Mouse (Mus musculus) hindbrain, embryonic 14.5 days (tissue): ENCODE data around the gene Tmem202. TPM values are rescaled to one million over a fixed set of nuclear protein-coding genes. Genes with fewer than 3 reads are reported as not detected.
A peak's percentile ranks its signal among the peaks of the same experiment; 100 is the strongest.

Experiments
- ATAC-seq: fragments of 200-750 bp; cut with Nextera tagmentation; 2 replicates; pipeline ENCODE4 v1.8.0; 2017; ENCODE audit warnings: moderate number of reproducible peaks, mild to moderate bottlenecking, moderate TSS enrichment, moderate library complexity; ENCODE audit not compliant: low FRiP score
- DNase-seq: peaks from one replicate; pipeline ENCODE4 v3.0.0-alpha.2; 2015; ENCODE audit warnings: low spot score
- H3K27ac ChIP-seq: fragments of 300-500 bp; sonication (generic); 2 replicates; pipeline ENCODE4 v1.5.1; 2014; ENCODE audit warnings: mild to moderate bottlenecking, moderate library complexity
- H3K27me3 ChIP-seq: fragments of 300-500 bp; sonication (generic); 2 replicates; pipeline ENCODE4 v1.6.1; 2014; ENCODE audit warnings: mild to moderate bottlenecking, low read length, mixed read lengths; ENCODE audit not compliant: control insufficient read depth, insufficient read depth
- H3K36me3 ChIP-seq: fragments of 300-500 bp; sonication (generic); replicated peaks from 2 replicates; pipeline ENCODE4 v1.6.1; 2014; ENCODE audit not compliant: control insufficient read depth, insufficient read depth
- H3K4me1 ChIP-seq: fragments of 300-500 bp; sonication (generic); replicated peaks from 2 replicates; pipeline ENCODE4 v1.6.1; 2014; ENCODE audit warnings: antibody characterized with exemption, low read length, mixed read lengths; ENCODE audit not compliant: control insufficient read depth, insufficient read depth
- H3K4me2 ChIP-seq: fragments of 300-500 bp; sonication (generic); replicated peaks from 2 replicates; pipeline ENCODE4 v1.6.1; 2014; ENCODE audit warnings: mild to moderate bottlenecking, moderate library complexity
- H3K4me3 ChIP-seq: fragments of 300-500 bp; sonication (generic); replicated peaks from 2 replicates; pipeline ENCODE4 v1.5.1; 2014; ENCODE audit warnings: mild to moderate bottlenecking, low read length
- H3K9ac ChIP-seq: fragments of 300-500 bp; sonication (generic); 2 replicates; pipeline ENCODE4 v1.6.1; 2014
- H3K9me3 ChIP-seq: fragments of 300-500 bp; sonication (generic); 2 replicates; pipeline ENCODE4 v1.6.1; 2016; ENCODE audit warnings: low read length; ENCODE audit not compliant: control insufficient read depth
- WGBS: fragments of 180-500 bp; shearing (Covaris S2); extraction: QIAGEN DNeasy Blood & Tissue Kit; methylation state at CpG from one replicate; pipeline ENCODE4 v1.1.7; 2014; 5-methylcytosine and 5-hydroxymethylcytosine counted together
- polyA plus RNA-seq: library from polyadenylated mRNA; unstranded; fragments of >200 nt; fragmentation: Nextera tagmentation; extraction: Ambion mirVana; gene quantifications from 2 replicates; pipeline ENCODE4 v1.2.1, GENCODE M21; 2014

Gene Tmem202
- polyA plus RNA-seq, 1 experiment from 2014 or later = 0.96 TPM

DNA sequence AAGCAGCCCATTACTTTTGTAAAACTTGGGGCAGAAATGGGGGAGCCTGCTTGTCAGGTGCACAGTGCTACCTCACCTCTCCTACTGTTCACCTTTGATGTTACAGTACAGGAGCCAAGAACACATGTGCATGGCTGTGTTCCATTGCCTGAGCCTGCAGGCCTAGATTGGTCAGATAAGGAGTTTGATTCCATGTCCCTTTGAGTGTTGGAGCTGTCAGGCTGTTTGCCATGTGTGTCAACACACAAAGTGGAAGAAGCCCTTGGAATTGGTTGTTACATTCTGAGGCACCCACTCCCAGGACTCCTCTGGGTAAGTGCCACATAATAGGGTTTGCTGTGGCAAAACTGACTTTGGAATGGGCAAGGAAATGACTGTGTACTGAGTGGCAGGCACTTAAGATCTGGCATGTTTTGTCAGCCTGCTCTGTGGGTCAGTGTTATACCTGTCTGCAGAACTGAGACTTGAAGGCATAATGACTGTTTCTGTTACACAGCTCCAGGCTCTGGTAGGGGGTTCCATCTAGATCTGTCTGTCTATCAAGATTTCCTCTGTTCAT, 3.2 kb upstream of the Tmem202 start:
- Histone ChIP-seq H3K9ac (no peak overlapping the region), H3K4me1 (peaks cover 29% of the 10 kb centered on the region)
- ATAC-seq = no peak

GRCm38 (mm10) chr9:59541617-59542016, 2.0 kb upstream of the Tmem202 start:
- Histone ChIP-seq H3K9ac (no peak overlapping the region), H3K4me1 (peaks cover 29% of the 10 kb centered on the region), H3K27ac (no peak overlapping the region), H3K4me2 (peak overlapping the region; percentile 63; the same call in 1 of the 2 replicates), H3K9me3 (no peaks in the 10 kb centered on the region), H3K36me3 (no peaks in the 10 kb centered on the region), H3K27me3 (no peaks in the 10 kb centered on the region), H3K4me3 (no peak overlapping the region)
- WGBS = 95% methylated on average over 6 of the region's 6 CpGs
- ATAC-seq (no peak), DNase-seq (no peak)

More for the DNA sequence above, 3.2 kb upstream of the Tmem202 start:
- Histone ChIP-seq H3K27me3 (no peaks in the 10 kb centered on the region), H3K27ac (no peak overlapping the region), H3K9me3 (no peaks in the 10 kb centered on the region), H3K4me2 (no peak overlapping the region), H3K36me3 (no peaks in the 10 kb centered on the region; the same call in 1 of the 2 replicates), H3K4me3 (no peak overlapping the region)
- DNase-seq = no peak

DNA sequence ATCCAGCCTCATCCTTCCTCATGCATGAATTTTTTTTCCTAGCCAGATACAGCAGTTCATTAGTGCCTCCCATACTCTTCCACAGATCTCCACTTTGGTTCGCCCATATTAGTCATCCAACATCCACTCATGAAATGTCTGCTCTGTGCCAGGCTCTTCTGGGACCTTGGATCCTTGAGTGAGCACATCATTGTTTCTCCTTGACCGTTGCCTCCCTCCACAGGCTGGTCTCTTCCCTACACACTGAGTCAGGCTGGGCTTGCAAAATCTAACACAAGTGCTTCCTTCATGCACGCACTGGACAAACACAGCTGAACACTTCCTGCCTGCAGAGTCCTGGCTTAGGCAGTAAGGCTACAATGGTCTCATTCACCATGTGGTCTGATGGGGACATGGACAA, 2.0 kb downstream of the Tmem202 start:
- WGBS = 87% methylated on average over 3 of the region's 3 CpGs
- Histone ChIP-seq H3K4me3 (no peak overlapping the region), H3K27ac (no peak overlapping the region), H3K36me3 (no peaks in the 10 kb centered on the region), H3K9me3 (no peaks in the 10 kb centered on the region), H3K4me1 (peaks cover 25% of the 10 kb centered on the region), H3K9ac (no peak overlapping the region), H3K27me3 (no peaks in the 10 kb centered on the region), H3K4me2 (no peak overlapping the region)
- DNase-seq = no peak
- ATAC-seq = no peak

DNA sequence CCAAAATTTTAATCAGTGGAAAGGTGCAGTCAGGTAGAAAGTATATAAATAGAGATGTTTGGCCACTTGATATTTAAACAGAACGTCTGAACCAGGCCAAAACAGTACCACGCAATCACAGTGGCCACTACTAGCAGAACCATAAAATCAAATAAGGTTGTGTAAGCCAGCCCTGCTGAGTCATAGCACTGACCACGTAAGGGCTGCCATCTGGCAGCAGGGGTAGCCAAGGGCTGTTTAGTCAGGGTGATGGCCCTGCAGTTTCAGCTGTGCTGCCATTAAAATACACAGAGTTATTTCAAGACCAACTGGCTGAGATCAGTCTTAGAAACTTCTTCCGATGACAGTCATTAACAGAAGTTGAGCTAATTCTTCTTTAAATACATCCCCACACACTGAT, 5.8 kb downstream of the Tmem202 start:
- no peak overlapping the region for H3K27ac ChIP-seq
- no peak overlapping the region for H3K9ac ChIP-seq
- 84% methylated on average over 4 of the region's 4 CpGs for WGBS
- no peak overlapping the region for H3K4me2 ChIP-seq
- no peaks in the 10 kb centered on the region for H3K36me3 ChIP-seq
- no peak overlapping the region for H3K4me3 ChIP-seq
- ATAC-seq (no peak), DNase-seq (no peak)
- no peaks in the 10 kb centered on the region for H3K9me3 ChIP-seq
- peaks cover 2% of the 10 kb centered on the region for H3K4me1 ChIP-seq
- no peaks in the 10 kb centered on the region for H3K27me3 ChIP-seq

DNA sequence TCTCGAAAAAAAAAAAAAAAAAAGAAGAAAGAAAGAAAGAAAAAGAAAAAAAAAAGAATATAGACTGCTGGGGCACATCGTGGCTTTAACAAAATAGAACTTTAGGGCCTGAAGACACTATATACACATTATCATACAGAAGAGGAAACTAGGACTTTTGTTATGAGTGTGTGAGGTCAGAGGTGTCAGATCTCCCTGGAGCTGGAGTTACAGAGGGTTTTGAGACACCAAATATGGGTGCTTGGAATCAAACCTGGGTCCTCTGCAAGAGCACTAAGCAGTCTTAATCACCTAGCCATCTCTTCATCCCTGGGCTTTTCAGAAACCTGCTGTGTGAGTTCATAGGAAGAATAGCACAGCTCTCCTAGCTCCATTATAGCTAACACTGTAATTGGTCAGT, 6.2 kb downstream of the Tmem202 start:
- no peak overlapping the region for H3K9ac ChIP-seq
- H3K27me3 ChIP-seq = no peaks in the 10 kb centered on the region
- no peaks in the 10 kb centered on the region for H3K36me3 ChIP-seq
- no peak overlapping the region for H3K4me3 ChIP-seq
- 79% methylated on average over 2 of the region's 2 CpGs for WGBS
- DNase-seq (no peak), ATAC-seq (no peak)
- no peak overlapping the region for H3K4me2 ChIP-seq
- H3K27ac ChIP-seq = no peak overlapping the region
- H3K4me1 ChIP-seq = no peaks in the 10 kb centered on the region
- no peaks in the 10 kb centered on the region for H3K9me3 ChIP-seq

GRCm38 (mm10) chr9:59531645-59532044, 8.0 kb downstream of the Tmem202 start:
- Histone ChIP-seq H3K27me3 (no peaks in the 10 kb centered on the region), H3K4me3 (no peak overlapping the region), H3K27ac (no peak overlapping the region), H3K4me1 (no peaks in the 10 kb centered on the region), H3K9me3 (no peaks in the 10 kb centered on the region), H3K9ac (no peak overlapping the region), H3K36me3 (no peaks in the 10 kb centered on the region), H3K4me2 (no peak overlapping the region)
- ATAC-seq (no peak), DNase-seq (no peak)
- WGBS = 38% methylated on average over 5 of the region's 5 CpGs

DNA sequence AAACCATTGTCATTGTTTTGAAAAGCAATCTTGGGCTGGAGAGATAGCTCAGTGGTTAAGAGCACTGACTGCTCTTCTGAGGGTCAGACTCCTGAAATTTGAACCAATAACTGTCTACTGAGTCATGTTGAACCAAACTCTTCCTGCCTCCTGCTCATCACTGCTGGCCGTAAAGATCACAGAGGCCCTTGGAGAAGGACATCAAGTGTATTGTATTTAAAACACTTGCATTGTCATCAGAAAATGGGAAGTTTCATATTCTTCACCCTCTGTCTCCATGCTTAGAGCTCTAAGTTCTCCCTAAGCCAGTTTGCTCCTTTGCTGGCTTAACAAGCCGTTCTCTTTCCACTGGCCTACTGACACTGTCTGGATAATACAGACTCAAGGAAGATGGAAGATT, 11.4 kb downstream of the Tmem202 start:
- Histone ChIP-seq H3K4me1 (no peaks in the 10 kb centered on the region), H3K27me3 (no peaks in the 10 kb centered on the region), H3K27ac (no peak overlapping the region), H3K9me3 (no peaks in the 10 kb centered on the region), H3K4me2 (no peak overlapping the region), H3K36me3 (no peaks in the 10 kb centered on the region), H3K9ac (no peak overlapping the region), H3K4me3 (no peak overlapping the region)
- WGBS = 94% methylated on average over 2 of the region's 2 CpGs
- DNase-seq (no peak), ATAC-seq (no peak)

GRCm38 (mm10) chr9:59527580-59527979, 12.1 kb downstream of the Tmem202 start:
- WGBS = 91% methylated on average over 3 of the region's 3 CpGs
- no peak overlapping the region for H3K9ac ChIP-seq

GRCm38 (mm10) chr9:59526727-59527126, 12.9 kb downstream of the Tmem202 start:
- ATAC-seq (no peak), DNase-seq (no peak)
- H3K27me3 ChIP-seq = no peaks in the 10 kb centered on the region
- no peak overlapping the region for H3K4me2 ChIP-seq
- 88% methylated on average over 6 of the region's 6 CpGs for WGBS
- H3K27ac ChIP-seq = no peak overlapping the region
- no peak overlapping the region for H3K4me3 ChIP-seq
- no peak overlapping the region for H3K9ac ChIP-seq
- no peaks in the 10 kb centered on the region for H3K36me3 ChIP-seq
- H3K9me3 ChIP-seq = no peaks in the 10 kb centered on the region
- no peaks in the 10 kb centered on the region for H3K4me1 ChIP-seq

More at GRCm38 (mm10) chr9:59527580-59527979, 12.1 kb downstream of the Tmem202 start:
- H3K9me3 ChIP-seq = no peaks in the 10 kb centered on the region
- no peaks in the 10 kb centered on the region for H3K36me3 ChIP-seq
- H3K27me3 ChIP-seq = no peaks in the 10 kb centered on the region
- DNase-seq = no peak
- H3K4me3 ChIP-seq = no peak overlapping the region
- H3K27ac ChIP-seq = no peak overlapping the region
- ATAC-seq = no peak
- no peak overlapping the region for H3K4me2 ChIP-seq
- no peaks in the 10 kb centered on the region for H3K4me1 ChIP-seq

DNA sequence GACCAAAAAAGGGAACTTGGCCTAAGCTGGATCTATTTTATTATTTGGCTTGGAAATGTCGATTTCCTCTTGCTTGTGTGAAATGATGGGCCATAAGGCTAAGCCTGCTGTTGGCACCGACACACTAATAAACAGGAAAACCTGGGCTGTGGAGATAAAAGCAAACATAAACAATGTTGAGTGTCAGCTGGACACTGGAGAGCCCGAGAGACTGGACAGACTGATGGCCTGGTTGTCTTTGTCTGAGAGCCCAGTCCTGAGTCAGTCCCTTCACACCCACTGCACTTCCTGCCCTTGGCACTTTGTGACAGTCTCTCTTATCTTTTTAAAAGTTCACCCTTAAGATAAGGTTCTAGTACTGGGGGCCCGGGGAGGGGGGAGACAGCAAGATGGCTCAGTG, 16.7 kb downstream of the Tmem202 start:
- Histone ChIP-seq H3K27ac (no peak overlapping the region), H3K4me2 (no peak overlapping the region), H3K36me3 (no peaks in the 10 kb centered on the region), H3K9me3 (no peaks in the 10 kb centered on the region), H3K4me3 (no peak overlapping the region), H3K27me3 (no peaks in the 10 kb centered on the region), H3K9ac (no peak overlapping the region), H3K4me1 (no peaks in the 10 kb centered on the region)
- ATAC-seq (no peak), DNase-seq (no peak)
- 76% methylated on average over 4 of the region's 4 CpGs for WGBS
